Mouse (Mus musculus): ENCODE measurements around the gene Ttc3. TPM values are rescaled to one million over a fixed set of nuclear protein-coding genes. Genes with fewer than 3 reads are reported as not detected.
"Not testable (repeated sequence)": the region's sequence is repeated elsewhere in the genome, so short reads cannot be mapped to it uniquely, and the experiment has no call there.

Ttc3 gene
- total RNA-seq, 2 experiments from 2014 or later: 55.9 to 113 TPM

- no peak for ATAC-seq (replicated peaks; ENCODE audit: poor library complexity)
These were observed 118.9 kb downstream of the Ttc3 start for GRCm38 (mm10) chr16:94489326-94489725.

- not testable (repeated sequence) for ATAC-seq (replicated peaks; ENCODE audit: poor library complexity)
These were observed 126.8 kb downstream of the Ttc3 start for GRCm38 (mm10) chr16:94497176-94497575.

- peak; percentile 74 for ATAC-seq (replicated peaks; ENCODE audit: poor library complexity)
These were observed 127.5 kb downstream of the Ttc3 start for GRCm38 (mm10) chr16:94497911-94498310.

- ATAC-seq (replicated peaks; ENCODE audit: poor library complexity): peak; percentile 75
These were observed 133.8 kb downstream of the Ttc3 start for GRCm38 (mm10) chr16:94504192-94504591.

- ATAC-seq (replicated peaks; ENCODE audit: poor library complexity): no peak
These were observed 136.7 kb downstream of the Ttc3 start for GRCm38 (mm10) chr16:94507071-94507470.

GRCm38 (mm10) chr16:94508769-94509168 lies 138.4 kb downstream of the Ttc3 start:
- no peak for ATAC-seq (replicated peaks; ENCODE audit: poor library complexity)

GRCm38 (mm10) chr16:94509983-94510382 lies 139.6 kb downstream of the Ttc3 start:
- no peak for ATAC-seq (replicated peaks; ENCODE audit: poor library complexity)

GRCm38 (mm10) chr16:94517606-94518005 lies 147.2 kb downstream of the Ttc3 start:
- no peak for ATAC-seq (replicated peaks; ENCODE audit: poor library complexity)

Other genes starting within 250 kb of the Ttc3 start
- gene Hlcs, start 57.0 kb upstream of the Ttc3 start, total RNA-seq (2015): 8.2 and 9.8 TPM in 2 replicates
- 4.3 and 6.0 TPM in 2 replicates for gene Hlcs, start 57.0 kb upstream of the Ttc3 start, total RNA-seq (2017)
- gene Ripply3, start 42.2 kb upstream of the Ttc3 start, total RNA-seq (2015): 0.67 TPM in 1 of 2 replicates, not detected in the other
- not detected in 2 replicates for gene Ripply3, start 42.2 kb upstream of the Ttc3 start, total RNA-seq (2017)
- 32.7 and 51.4 TPM in 2 replicates for gene Pigp, start 1.2 kb downstream of the Ttc3 start, total RNA-seq (2015)
- gene Pigp, start 1.2 kb downstream of the Ttc3 start, total RNA-seq (2017): 9.1 and 18.1 TPM in 2 replicates
- 21.8 and 26.4 TPM in 2 replicates for gene Vps26c, start 156.2 kb downstream of the Ttc3 start, total RNA-seq (2015)
- gene Vps26c, start 156.2 kb downstream of the Ttc3 start, total RNA-seq (2017): 29.5 and 32.9 TPM in 2 replicates
- gene Dyrk1a, start 199.4 kb downstream of the Ttc3 start, total RNA-seq (2015): 60.8 and 65.6 TPM in 2 replicates
- gene Dyrk1a, start 199.4 kb downstream of the Ttc3 start, total RNA-seq (2017): 49.4 and 58.3 TPM in 2 replicates

All from megakaryocyte progenitor cell, adult 5-6 weeks (primary cell).